Mouse (Mus musculus) cerebellum, adult 2 months (tissue): ENCODE results near the gene Zfp260. TPM values are rescaled to one million over a fixed set of nuclear protein-coding genes. Genes with fewer than 3 reads are reported as not detected.
"Not testable (repeated sequence)": the region's sequence is repeated elsewhere in the genome, so short reads cannot be mapped to it uniquely, and the experiment has no call there.

Experiments
- DNase-seq, 2 experiments: peaks; one replicate each; pipeline ENCODE4 v3.0.0; 2021
- H3K27ac ChIP-seq: fragments of 200-500 bp; 2 replicates; pipeline ENCODE4 v1.5.1; 2012; ENCODE audit warnings: low read length, control low read depth, inconsistent platforms; ENCODE audit not compliant: insufficient read depth
- H3K27me3 ChIP-seq: fragments of 200-500 bp; 2 replicates; pipeline ENCODE4 v1.6.1; 2012; ENCODE audit warnings: inconsistent platforms, mild to moderate bottlenecking, low read length, moderate library complexity; ENCODE audit not compliant: control insufficient read depth, insufficient read depth
- H3K4me1 ChIP-seq: fragments of 200-500 bp; 2 replicates; pipeline ENCODE4 v1.6.1; 2011; ENCODE audit warnings: low read length; ENCODE audit not compliant: control insufficient read depth, insufficient read depth
- H3K4me3 ChIP-seq: fragments of 200-500 bp; replicated peaks from 2 replicates; pipeline ENCODE3; 2011; ENCODE audit warnings: mild to moderate bottlenecking, low read depth, low read length, control low read depth; ENCODE audit not compliant: insufficient read depth
- CTCF ChIP-seq: fragments of 200-500 bp; IDR thresholded peaks from 2 replicates; pipeline ENCODE4 v1.5.1; 2011; ENCODE audit warnings: low read depth, mild to moderate bottlenecking, control low read depth, low read length, moderate library complexity, borderline replicate concordance; ENCODE audit not compliant: insufficient read depth
- POLR2A ChIP-seq: fragments of 200-500 bp; IDR thresholded peaks from 2 replicates; pipeline ENCODE4 v1.6.1; 2011; ENCODE audit warnings: low read length, control low read depth, borderline replicate concordance; ENCODE audit not compliant: insufficient read depth
- WGBS: fragments of 180-500 bp; shearing (Covaris S2); methylation state at CpG from one replicate; pipeline ENCODE4 v1.1.7; 2018; 5-methylcytosine and 5-hydroxymethylcytosine counted together
- polyA plus RNA-seq: library from polyadenylated mRNA; depleted of rRNA; stranded (reverse); fragments of >200 nt; gene quantifications from 2 replicates; pipeline ENCODE4 v1.2.3, GENCODE M21; 2012

Gene Zfp260
- polyA plus RNA-seq, 1 experiment = 46.6 TPM

- no peak overlapping the region for H3K27ac ChIP-seq
- H3K4me3 ChIP-seq = peak overlapping the region; percentile 100
- TF ChIP-seq POLR2A = no peak
- TF ChIP-seq CTCF = no peak
- no peaks in the 10 kb centered on the region for H3K27me3 ChIP-seq
- peaks cover 13% of the 10 kb centered on the region for H3K4me1 ChIP-seq
- DNase-seq = no peak
- 1% methylated on average over 5 of the region's 5 CpGs for WGBS
Measured at GRCm38 (mm10) chr7:30095551-30096125, 1.1 kb downstream of the Zfp260 start.

- peak overlapping the region; percentile 50; the same call in 1 of the 2 replicates for H3K27ac ChIP-seq
- DNase-seq = peak; percentile 75 to 79
- H3K27me3 ChIP-seq = no peaks in the 10 kb centered on the region
- 24% methylated on average over 13 of the region's 13 CpGs for WGBS
- H3K4me3 ChIP-seq = peak overlapping the region; percentile 28
- TF ChIP-seq CTCF (no peak), POLR2A (no peak)
- peaks cover 13% of the 10 kb centered on the region for H3K4me1 ChIP-seq
Measured at GRCm38 (mm10) chr7:30099297-30099696, 4.7 kb downstream of the Zfp260 start.

GRCm38 (mm10) chr7:30116076-30116475 lies 21.5 kb downstream of the Zfp260 start:
- 94% methylated on average over 5 of the region's 5 CpGs for WGBS
- DNase-seq = no peak
- TF ChIP-seq POLR2A (no peak), CTCF (no peak)
- Histone ChIP-seq H3K4me1 (no peaks in the 10 kb centered on the region), H3K4me3 (no peak overlapping the region), H3K27ac (no peak overlapping the region), H3K27me3 (no peaks in the 10 kb centered on the region)

GRCm38 (mm10) chr7:30117935-30118334 lies 23.4 kb downstream of the Zfp260 start:
- not testable (repeated sequence) for H3K4me1 ChIP-seq, H3K27me3 ChIP-seq, H3K4me3 ChIP-seq, DNase-seq, H3K27ac ChIP-seq
- 92% methylated on average over 12 of the region's 12 CpGs for WGBS

- WGBS = under 1% methylated on average over 61 of the region's 61 CpGs
- no peaks in the 10 kb centered on the region for H3K27me3 ChIP-seq
Measured at GRCm38 (mm10) chr7:30121308-30122187, 27.0 kb downstream of the Zfp260 start, which contains the start of gene Zfp382. TSS of gene Zfp382 (plus strand) at chr7:30121942.

GRCm38 (mm10) chr7:30122188-30122530 lies 27.6 kb downstream of the Zfp260 start:
- H3K27me3 ChIP-seq = no peaks in the 10 kb centered on the region
- no peak for DNase-seq
- peak overlapping the region; percentile 87 for H3K4me3 ChIP-seq
- under 1% methylated on average over 15 of the region's 15 CpGs for WGBS
- TF ChIP-seq POLR2A (no peak), CTCF (no peak)
- no peaks in the 10 kb centered on the region for H3K4me1 ChIP-seq
- H3K27ac ChIP-seq = peak overlapping the region; percentile 24; the same call in 1 of the 2 replicates

More at GRCm38 (mm10) chr7:30121308-30122187, 27.0 kb downstream of the Zfp260 start, which contains the start of gene Zfp382:
- DNase-seq = peak; percentile 92 to 94
- Histone ChIP-seq H3K4me3 (peak within 1 kb of the TSS; percentile 87), H3K4me1 (no peaks in the 10 kb centered on the region), H3K27ac (peak within 1 kb of the TSS; percentile 60)
- no peak for TF ChIP-seq CTCF
- TF ChIP-seq POLR2A = peak; percentile 92

GRCm38 (mm10) chr7:30129900-30130299 lies 35.3 kb downstream of the Zfp260 start:
- Histone ChIP-seq H3K4me1 (no peaks in the 10 kb centered on the region), H3K27me3 (no peaks in the 10 kb centered on the region), H3K27ac (no peak overlapping the region), H3K4me3 (no peak overlapping the region)
- TF ChIP-seq CTCF = no peak
- no peak for DNase-seq
- 97% methylated on average over 8 of the region's 8 CpGs for WGBS

GRCm38 (mm10) chr7:30132396-30132795 lies 37.8 kb downstream of the Zfp260 start:
- no peak for DNase-seq
- H3K27me3 ChIP-seq = no peaks in the 10 kb centered on the region
- H3K4me3 ChIP-seq = no peak overlapping the region
- WGBS = 92% methylated on average over 4 of the region's 4 CpGs
- no peak for TF ChIP-seq POLR2A
- no peak for TF ChIP-seq CTCF
- no peaks in the 10 kb centered on the region for H3K4me1 ChIP-seq
- H3K27ac ChIP-seq = no peak overlapping the region
